Mouse (Mus musculus): Measurements from ENCODE around the gene A830018L16Rik. TPM values are rescaled to one million over a fixed set of nuclear protein-coding genes. Genes with fewer than 3 reads are reported as not detected.
"Not testable (repeated sequence)": the region's sequence is repeated elsewhere in the genome, so short reads cannot be mapped to it uniquely, and the experiment has no call there.

Gene A830018L16Rik
- polyA plus RNA-seq, 1 experiment from 2014 or later: 5.8 TPM

DNA sequence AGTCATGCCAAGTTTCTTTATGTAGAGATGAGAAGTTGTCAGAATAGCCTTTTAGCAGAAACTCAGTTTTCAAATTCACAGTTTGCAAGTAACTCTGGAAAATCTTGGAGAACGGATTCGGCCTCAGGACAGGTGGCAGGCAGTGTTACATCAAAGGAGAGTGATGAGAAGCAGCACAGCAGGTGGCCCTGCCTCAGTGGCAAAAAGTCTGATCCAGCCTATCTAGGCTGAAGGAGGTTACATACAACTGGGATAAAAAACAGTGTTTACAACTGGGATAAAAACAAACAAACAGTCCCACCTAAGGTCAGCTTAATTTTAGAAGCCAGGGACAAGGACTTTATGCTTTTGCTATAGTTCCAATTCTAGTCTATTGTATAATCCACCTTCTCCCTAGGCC is 79.0 kb downstream of the A830018L16Rik start:
- Histone ChIP-seq H3K4me3 (replicated peaks) (no peak overlapping the region), H3K36me3 (no peaks in the 10 kb centered on the region), H3K27me3 (replicated peaks) (no peaks in the 10 kb centered on the region), H3K9ac (no peak overlapping the region), H3K27ac (no peak overlapping the region), H3K9me3 (no peaks in the 10 kb centered on the region), H3K4me2 (replicated peaks) (no peak overlapping the region), H3K4me1 (replicated peaks) (no peaks in the 10 kb centered on the region)
- no peak for ATAC-seq
- WGBS: 83% methylated on average over 2 of the region's 2 CpGs

- Histone ChIP-seq H3K27ac (no peak overlapping the region), H3K9ac (no peak overlapping the region), H3K4me3 (replicated peaks) (no peak overlapping the region)
These were observed 87.7 kb downstream of the A830018L16Rik start for GRCm38 (mm10) chr1:11501556-11501955.

GRCm38 (mm10) chr1:11549810-11550209 is 135.9 kb downstream of the A830018L16Rik start:
- H3K36me3 ChIP-seq; H3K9ac ChIP-seq; H3K4me1 ChIP-seq (replicated peaks); H3K27ac ChIP-seq; ATAC-seq; H3K4me2 ChIP-seq (replicated peaks); H3K27me3 ChIP-seq (replicated peaks); H3K9me3 ChIP-seq; H3K4me3 ChIP-seq (replicated peaks): not testable (repeated sequence)
- 59% methylated on average over 1 of the region's 1 CpGs for WGBS

More at GRCm38 (mm10) chr1:11501556-11501955, 87.7 kb downstream of the A830018L16Rik start:
- Histone ChIP-seq H3K36me3 (no peaks in the 10 kb centered on the region), H3K4me1 (replicated peaks) (no peaks in the 10 kb centered on the region), H3K4me2 (replicated peaks) (no peak overlapping the region), H3K27me3 (replicated peaks) (no peaks in the 10 kb centered on the region), H3K9me3 (no peaks in the 10 kb centered on the region)
- ATAC-seq: no peak

- H3K27me3 ChIP-seq (replicated peaks): no peaks in the 10 kb centered on the region
- no peaks in the 10 kb centered on the region for H3K4me1 ChIP-seq (replicated peaks)
- ATAC-seq: no peak
- H3K36me3 ChIP-seq: no peaks in the 10 kb centered on the region
- H3K9me3 ChIP-seq: no peaks in the 10 kb centered on the region
- no peak overlapping the region for H3K9ac ChIP-seq
- 9% methylated on average over 6 of the region's 6 CpGs for WGBS
- no peak overlapping the region for H3K27ac ChIP-seq
- no peak overlapping the region for H3K4me3 ChIP-seq (replicated peaks)
- H3K4me2 ChIP-seq (replicated peaks): no peak overlapping the region
These were observed 151.4 kb downstream of the A830018L16Rik start for GRCm38 (mm10) chr1:11565309-11565708.

DNA sequence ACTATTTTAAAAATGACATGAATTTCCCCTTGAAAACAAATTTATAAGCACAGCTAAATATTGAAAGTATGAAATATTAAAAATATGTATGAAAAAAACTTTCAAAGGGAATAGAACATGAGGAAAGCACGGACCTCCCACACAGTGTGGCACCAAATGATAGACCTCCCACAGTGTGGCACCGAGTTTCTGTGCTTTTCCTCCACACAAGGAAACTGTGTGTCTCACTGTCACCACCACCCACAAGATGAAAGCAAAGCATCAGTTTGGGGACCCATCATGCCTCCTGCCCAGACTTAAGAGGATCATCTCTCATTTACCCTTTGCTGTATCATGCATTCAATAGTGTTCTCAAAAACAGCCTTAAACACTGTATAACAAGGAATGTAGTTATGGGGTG is 152.8 kb downstream of the A830018L16Rik start:
- no peaks in the 10 kb centered on the region for H3K27me3 ChIP-seq (replicated peaks)
- H3K4me3 ChIP-seq (replicated peaks): no peak overlapping the region
- no peak overlapping the region for H3K27ac ChIP-seq
- no peaks in the 10 kb centered on the region for H3K36me3 ChIP-seq
- 71% methylated on average over 2 of the region's 2 CpGs for WGBS
- no peaks in the 10 kb centered on the region for H3K9me3 ChIP-seq
- H3K4me2 ChIP-seq (replicated peaks): no peak overlapping the region
- H3K4me1 ChIP-seq (replicated peaks): no peaks in the 10 kb centered on the region
- H3K9ac ChIP-seq: no peak overlapping the region
- ATAC-seq: no peak

DNA sequence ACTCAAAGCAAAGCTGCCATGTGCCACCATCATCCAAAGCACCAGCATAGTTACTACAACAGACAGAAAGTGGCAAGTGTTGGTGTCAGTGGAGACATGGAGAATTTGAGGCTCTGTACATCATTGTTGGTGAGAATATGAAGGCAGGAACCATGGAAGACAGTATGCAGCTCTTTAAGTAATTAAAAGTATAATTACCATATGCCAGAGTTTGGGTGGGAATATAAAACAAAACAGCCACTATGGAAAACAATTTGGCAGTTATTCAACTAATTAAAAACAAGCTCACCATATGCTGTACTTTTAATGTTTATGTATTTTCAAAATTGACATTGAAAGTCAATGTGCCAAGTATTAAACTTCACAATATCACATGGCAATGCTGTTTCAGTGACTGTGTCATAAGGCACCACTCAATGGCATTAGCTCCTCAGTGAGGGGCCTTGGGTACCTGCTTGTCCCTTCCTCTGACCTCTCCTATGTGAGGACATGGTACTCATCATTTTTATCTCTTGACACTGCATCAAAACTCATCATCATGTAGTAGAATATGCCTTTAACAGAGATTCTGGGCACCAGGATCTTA is 153.5 kb downstream of the A830018L16Rik start:
- Histone ChIP-seq H3K36me3 (no peaks in the 10 kb centered on the region), H3K4me1 (replicated peaks) (no peaks in the 10 kb centered on the region), H3K27ac (no peak overlapping the region), H3K4me3 (replicated peaks) (no peak overlapping the region), H3K4me2 (replicated peaks) (no peak overlapping the region), H3K9ac (no peak overlapping the region), H3K27me3 (replicated peaks) (no peaks in the 10 kb centered on the region), H3K9me3 (no peaks in the 10 kb centered on the region)
- no peak for ATAC-seq

- Histone ChIP-seq H3K36me3 (no peaks in the 10 kb centered on the region), H3K4me3 (replicated peaks) (no peak overlapping the region), H3K27ac (no peak overlapping the region), H3K4me2 (replicated peaks) (no peak overlapping the region), H3K9me3 (no peaks in the 10 kb centered on the region), H3K9ac (no peak overlapping the region), H3K4me1 (replicated peaks) (no peaks in the 10 kb centered on the region), H3K27me3 (replicated peaks) (no peaks in the 10 kb centered on the region)
- WGBS: 72% methylated on average over 2 of the region's 2 CpGs
- ATAC-seq: no peak
These were observed 156.4 kb downstream of the A830018L16Rik start for GRCm38 (mm10) chr1:11570274-11570673.

GRCm38 (mm10) chr1:11573462-11573861 is 159.6 kb downstream of the A830018L16Rik start:
- Histone ChIP-seq H3K4me1 (replicated peaks) (no peaks in the 10 kb centered on the region), H3K9ac (no peak overlapping the region), H3K36me3 (no peaks in the 10 kb centered on the region), H3K9me3 (no peaks in the 10 kb centered on the region), H3K4me3 (replicated peaks) (no peak overlapping the region), H3K27me3 (replicated peaks) (no peaks in the 10 kb centered on the region), H3K27ac (no peak overlapping the region), H3K4me2 (replicated peaks) (no peak overlapping the region)
- ATAC-seq: no peak
- WGBS: 71% methylated on average over 2 of the region's 2 CpGs

- H3K27me3 ChIP-seq (replicated peaks): no peaks in the 10 kb centered on the region
- 60% methylated on average over 4 of the region's 4 CpGs for WGBS
These were observed 166.1 kb downstream of the A830018L16Rik start for GRCm38 (mm10) chr1:11580026-11580425.

DNA sequence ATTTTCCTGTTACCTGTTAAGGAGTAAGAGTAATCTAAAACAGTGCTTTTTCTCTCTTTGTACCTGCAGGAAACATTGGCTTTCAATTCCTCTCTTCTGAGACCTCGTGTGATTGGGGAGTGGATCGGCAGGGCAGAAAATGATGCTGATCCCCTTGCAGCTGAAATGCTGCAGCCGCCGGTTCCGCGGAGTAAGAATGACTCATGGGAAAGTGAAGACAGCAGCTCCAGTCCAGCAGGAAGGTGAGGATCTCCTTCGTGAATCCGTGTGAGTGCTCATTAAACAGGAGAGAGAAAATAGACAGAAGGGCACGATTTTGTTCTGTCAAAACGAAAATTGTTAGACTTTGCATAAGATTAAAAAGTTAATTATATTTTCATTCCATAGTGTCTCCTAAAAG is 174.4 kb downstream of the A830018L16Rik start:
- 76% methylated on average over 10 of the region's 10 CpGs for WGBS
- H3K27me3 ChIP-seq (replicated peaks): no peaks in the 10 kb centered on the region
- H3K4me3 ChIP-seq (replicated peaks): no peak overlapping the region

More at GRCm38 (mm10) chr1:11580026-11580425, 166.1 kb downstream of the A830018L16Rik start:
- H3K9ac ChIP-seq: no peak overlapping the region
- no peaks in the 10 kb centered on the region for H3K9me3 ChIP-seq
- no peaks in the 10 kb centered on the region for H3K36me3 ChIP-seq
- no peak overlapping the region for H3K27ac ChIP-seq
- H3K4me2 ChIP-seq (replicated peaks): no peak overlapping the region
- ATAC-seq: no peak
- no peaks in the 10 kb centered on the region for H3K4me1 ChIP-seq (replicated peaks)
- H3K4me3 ChIP-seq (replicated peaks): no peak overlapping the region

DNA sequence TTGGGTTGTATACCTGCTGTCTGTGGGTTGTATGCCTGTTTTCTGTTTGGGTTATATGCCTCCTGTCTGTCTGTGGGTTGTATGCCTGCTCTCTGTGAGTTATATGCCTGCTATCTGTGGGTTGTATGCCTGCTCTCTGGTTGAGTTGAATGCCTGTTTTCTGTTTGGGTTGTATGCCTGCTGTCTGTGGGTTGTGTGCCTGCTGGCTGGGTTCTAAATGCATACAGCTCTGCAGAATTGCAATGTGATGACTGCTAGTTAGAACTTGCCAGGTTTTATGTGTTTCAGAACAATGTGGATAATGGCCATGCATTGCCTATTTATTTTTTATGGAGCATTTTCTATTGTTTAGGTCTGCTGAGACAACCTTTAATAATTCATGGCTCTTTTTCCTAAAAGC is 236.2 kb downstream of the A830018L16Rik start:
- Histone ChIP-seq H3K4me3 (replicated peaks) (no peak overlapping the region), H3K36me3 (no peaks in the 10 kb centered on the region), H3K9me3 (no peaks in the 10 kb centered on the region), H3K9ac (no peak overlapping the region), H3K27ac (no peak overlapping the region), H3K27me3 (replicated peaks) (no peaks in the 10 kb centered on the region), H3K4me1 (replicated peaks) (no peaks in the 10 kb centered on the region), H3K4me2 (replicated peaks) (no peak overlapping the region)
- ATAC-seq: no peak

More for the DNA sequence above, 174.4 kb downstream of the A830018L16Rik start:
- Histone ChIP-seq H3K9me3 (no peaks in the 10 kb centered on the region), H3K9ac (no peak overlapping the region), H3K27ac (no peak overlapping the region), H3K4me2 (replicated peaks) (no peak overlapping the region), H3K36me3 (no peaks in the 10 kb centered on the region), H3K4me1 (replicated peaks) (no peaks in the 10 kb centered on the region)
- no peak for ATAC-seq

- no peak for ATAC-seq
- H3K4me2 ChIP-seq (replicated peaks): no peak overlapping the region
- H3K36me3 ChIP-seq: no peaks in the 10 kb centered on the region
- H3K9me3 ChIP-seq: no peaks in the 10 kb centered on the region
- no peak overlapping the region for H3K4me3 ChIP-seq (replicated peaks)
- H3K27ac ChIP-seq: no peak overlapping the region
- H3K9ac ChIP-seq: no peak overlapping the region
- H3K27me3 ChIP-seq (replicated peaks): no peaks in the 10 kb centered on the region
- no peaks in the 10 kb centered on the region for H3K4me1 ChIP-seq (replicated peaks)
These were observed 238.9 kb downstream of the A830018L16Rik start for GRCm38 (mm10) chr1:11652773-11653172.

DNA sequence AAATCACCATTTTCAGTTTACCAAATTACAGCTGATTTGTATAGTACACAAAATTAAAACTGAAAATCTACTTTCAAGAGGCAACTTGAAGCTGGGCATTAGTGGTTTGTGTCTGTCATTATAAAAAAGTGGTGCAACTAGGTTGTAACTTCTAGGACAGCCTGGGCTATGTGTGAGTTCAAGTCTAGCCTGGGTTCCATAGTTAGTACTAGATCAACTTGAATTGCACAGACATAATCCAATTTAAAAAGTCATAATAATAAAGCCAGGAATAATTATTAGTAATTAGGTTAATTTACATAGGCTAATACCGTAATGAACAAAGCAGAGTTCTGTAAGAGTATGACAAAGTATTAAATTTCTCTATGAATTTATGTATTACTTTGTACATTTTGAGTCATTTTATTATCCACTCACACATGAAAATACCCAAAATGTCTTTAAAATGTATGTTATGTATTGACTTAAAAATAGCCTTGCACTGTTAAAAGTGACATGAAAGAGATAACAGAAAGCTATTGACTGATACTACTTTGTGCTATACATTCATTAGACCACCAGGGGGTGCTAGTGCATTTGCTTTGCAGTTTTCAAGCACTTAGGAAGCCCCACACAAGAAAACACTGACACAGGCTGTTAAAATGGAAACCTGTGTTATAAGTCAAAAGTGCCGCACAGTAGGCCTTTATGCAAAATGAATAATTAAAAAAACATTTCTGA is 243.6 kb downstream of the A830018L16Rik start:
- H3K4me2 ChIP-seq (replicated peaks): no peak overlapping the region
- H3K36me3 ChIP-seq: no peaks in the 10 kb centered on the region
- no peaks in the 10 kb centered on the region for H3K27me3 ChIP-seq (replicated peaks)
- H3K27ac ChIP-seq: no peak overlapping the region
- 0 out of 2 replicates have a peak, but pooled peaks have one; percentile 45 for ATAC-seq
- no peaks in the 10 kb centered on the region for H3K9me3 ChIP-seq
- H3K4me3 ChIP-seq (replicated peaks): no peak overlapping the region
- H3K4me1 ChIP-seq (replicated peaks): no peaks in the 10 kb centered on the region
- no peak overlapping the region for H3K9ac ChIP-seq
- WGBS: 58% methylated on average over 2 of the region's 2 CpGs
